Mouse (Mus musculus) olfactory bulb, adult 2 months (tissue): ENCODE measurements around the gene Echdc3.

Experiments
- CTCF ChIP-seq: fragments of 200-500 bp; IDR thresholded peaks from 2 replicates; pipeline ENCODE4 v1.5.1; 2012; ENCODE audit warnings: low read depth, mild to moderate bottlenecking, low read length, moderate library complexity; ENCODE audit not compliant: insufficient read depth
- POLR2A ChIP-seq: fragments of 200-500 bp; IDR thresholded peaks from 2 replicates; pipeline ENCODE4 v1.6.1; 2012; ENCODE audit warnings: mild to moderate bottlenecking, low read depth, low read length, moderate library complexity; ENCODE audit not compliant: insufficient read depth

- no peak for TF ChIP-seq POLR2A
- no peak for TF ChIP-seq CTCF
Observed at GRCm38 (mm10) chr2:6233353-6233752, 20.5 kb upstream of the Echdc3 start.
